ENCODE assay signal across 14 mouse cellular contexts in the genomic region with DNA sequence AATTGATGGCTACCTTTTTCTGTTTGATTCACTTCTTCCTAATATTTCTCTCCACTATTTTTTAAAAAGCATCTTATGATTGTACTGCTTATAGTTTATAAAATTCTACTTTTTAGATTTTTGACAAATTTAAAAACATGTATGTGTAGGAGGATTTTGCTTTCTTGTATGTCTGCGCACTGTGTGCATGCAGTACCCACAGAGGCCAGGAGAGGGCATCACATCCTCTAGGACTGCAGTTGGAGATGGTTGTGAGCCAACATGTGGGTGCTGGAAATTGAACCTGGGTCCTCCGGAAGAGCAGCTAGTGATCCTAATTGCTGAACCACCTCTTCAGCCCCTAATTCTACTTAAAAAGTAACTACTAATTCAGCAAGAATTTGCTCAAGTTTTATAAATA.
DNase-seq lines count a peak whose midpoint lies in the region; ATAC-seq and TF ChIP-seq lines count a peak whose summit lies in the region.
"Had no signal": no experiment of that assay in that cellular context is flagged by ENCODE, and none has a peak within 500 bp of the region (broad histone marks: within the 10 kb centered on the region; RNA-seq: fewer than 3 reads in every experiment).

No protein-coding gene starts in this region.

- no peak for ATAC-seq in liver, embryonic 14.5 days (ENCODE audit: insufficient read depth)
- ATAC-seq in liver, embryonic 11.5 days (replicated peaks; ENCODE audit: low FRiP score), result no peak

- H3K4me1 ChIP-seq in liver, embryonic 14.5 days (replicated peaks; ENCODE audit: control insufficient read depth in 2 of 2, insufficient read depth in 2 of 2, low read length in 1 of 2), result no peaks in the 10 kb centered on the region
- H3K4me1 ChIP-seq in liver, embryonic 11.5 days (replicated peaks; ENCODE audit: control insufficient read depth, insufficient read depth, low read length), result no peaks in the 10 kb centered on the region
- H3K4me1 ChIP-seq in MEL (ENCODE audit: control insufficient read depth in 1 of 2, insufficient read depth in 2 of 2, low read length in 2 of 2), result no peaks in the 10 kb centered on the region
- H3K4me1 ChIP-seq in small intestine, adult 2 months (ENCODE audit: control insufficient read depth, insufficient read depth, insufficient read length, low read length), result no peaks in the 10 kb centered on the region
- H3K4me1 ChIP-seq: forebrain, embryonic 10.5 days; midbrain, embryonic 12.5 days had no signal

- H3K9me3 ChIP-seq in liver, embryonic 14.5 days (ENCODE audit: control insufficient read depth, low read length), result no peaks in the 10 kb centered on the region
- peaks cover 3% of the 10 kb centered on the region; the same call in 1 of the 2 replicates for H3K9me3 ChIP-seq in liver, embryonic 11.5 days (ENCODE audit: control insufficient read depth, low read length)
- H3K9me3 ChIP-seq in MEL (replicated peaks; ENCODE audit: insufficient read depth, low read length), result no peaks in the 10 kb centered on the region
- H3K9me3 ChIP-seq: midbrain, embryonic 12.5 days had no signal

- TF ChIP-seq EP300 in liver, embryonic 14.5 days (IDR thresholded peaks at IDR 0.05; ENCODE audit: low read depth), result no peak
- no peak for TF ChIP-seq EP300 in MEL (IDR thresholded peaks at IDR 0.05; ENCODE audit: low read depth in 1 of 2, low read length in 2 of 2)

- DNase-seq in gastrocnemius, adult 2 months, result no peak
- DNase-seq in gastrocnemius, adult 8-10 months (ENCODE audit: low spot score in 2 of 2), result no peak
- DNase-seq in liver, embryonic 14.5 days (ENCODE audit: low read depth in 3 of 3, low spot score in 3 of 3), result no peak
- DNase-seq in liver, embryonic 11.5 days (ENCODE audit: low spot score), result no peak
- DNase-seq in MEL (ENCODE audit: low read depth, low spot score), result peak; percentile 45
- DNase-seq in cerebellum, adult 11 months, result no peak
- no peak for DNase-seq in adrenal gland, postnatal 4 days (ENCODE audit: low spot score in 2 of 2)
- DNase-seq: adrenal gland, postnatal 14 days; cerebellum, adult 9-10 months; lung, adult 18-20 months had no signal

- peak; percentile 35 for TF ChIP-seq RAD21 in MEL (IDR thresholded peaks at IDR 0.05; ENCODE audit: low read depth, low read length)

- H3K4me3 ChIP-seq in gastrocnemius, adult 2 months, result no peak overlapping the region
- no peak overlapping the region for H3K4me3 ChIP-seq in liver, embryonic 14.5 days (ENCODE audit: insufficient read depth in 1 of 2, low read depth in 2 of 2, low read length in 2 of 2)
- no peak overlapping the region for H3K4me3 ChIP-seq in liver, embryonic 11.5 days (ENCODE audit: low read depth, low read length)
- H3K4me3 ChIP-seq in MEL (ENCODE audit: control insufficient read depth in 1 of 2, insufficient read depth in 1 of 2, low read depth in 2 of 2, low read length in 2 of 2), result no peak overlapping the region
- no peak overlapping the region for H3K4me3 ChIP-seq in small intestine, adult 2 months (ENCODE audit: low read depth, low read length)
- H3K4me3 ChIP-seq: forebrain, embryonic 10.5 days; midbrain, embryonic 12.5 days had no signal

- intact Hi-C loops in gastrocnemius, adult 2 months (cut with DNase I), result no loop called here

- no peaks in the 10 kb centered on the region for H3K27me3 ChIP-seq in liver, embryonic 14.5 days (ENCODE audit: control insufficient read depth, insufficient read depth, low read length)
- H3K27me3 ChIP-seq in liver, embryonic 11.5 days (replicated peaks; ENCODE audit: control insufficient read depth, insufficient read depth, low read length), result no peaks in the 10 kb centered on the region
- H3K27me3 ChIP-seq in MEL (ENCODE audit: control insufficient read depth in 1 of 2, insufficient read depth in 2 of 2, low read length in 2 of 2), result no peaks in the 10 kb centered on the region
- no peaks in the 10 kb centered on the region for H3K27me3 ChIP-seq in small intestine, adult 2 months (ENCODE audit: control insufficient read depth, insufficient read depth, low read length)
- H3K27me3 ChIP-seq: midbrain, embryonic 12.5 days had no signal

- no peak overlapping the region for H3K4me2 ChIP-seq in liver, embryonic 14.5 days (ENCODE audit: low read depth)
- no peak overlapping the region for H3K4me2 ChIP-seq in liver, embryonic 11.5 days
- H3K4me2 ChIP-seq: midbrain, embryonic 12.5 days had no signal

- TF ChIP-seq POLR2A in MEL (IDR thresholded peaks at IDR 0.05; ENCODE audit: control insufficient read depth in 1 of 2, insufficient read depth in 1 of 2, low read depth in 1 of 2, low read length in 2 of 2, poor library complexity in 1 of 2), result no peak
- no peak for TF ChIP-seq POLR2A in small intestine, adult 2 months (IDR thresholded peaks at IDR 0.05; ENCODE audit: low read depth, low read length)

- no peaks in the 10 kb centered on the region for H3K79me2 ChIP-seq in MEL (ENCODE audit: control insufficient read depth, insufficient read depth, low read length, poor library complexity)

- peak; percentile 38 for TF ChIP-seq CTCF in gastrocnemius, adult 2 months (IDR thresholded peaks at IDR 0.05)
- TF ChIP-seq CTCF in liver, embryonic 14.5 days (IDR thresholded peaks at IDR 0.05; ENCODE audit: low read depth), result peak; percentile 65
- peak; percentile 47 to 63 (median 53) for TF ChIP-seq CTCF in MEL (IDR thresholded peaks at IDR 0.05 in 2 of 3, conservative IDR thresholded peaks at IDR 0.05 in 1 of 3; ENCODE audit: control insufficient read depth in 1 of 3, insufficient read depth in 1 of 3, low read depth in 2 of 3, low read length in 3 of 3, poor library complexity in 1 of 3, severe bottlenecking in 1 of 3)
- peak; percentile 26; the same call in 1 of the 2 replicates for TF ChIP-seq CTCF in small intestine, adult 2 months (IDR thresholded peaks at IDR 0.05; ENCODE audit: extremely low read depth, insufficient read length, insufficient replicate concordance, low read depth, low read length)

- no peaks in the 10 kb centered on the region for H3K36me3 ChIP-seq in liver, embryonic 14.5 days (replicated peaks; ENCODE audit: control insufficient read depth, insufficient read depth, low read depth)
- H3K36me3 ChIP-seq in liver, embryonic 11.5 days (ENCODE audit: control insufficient read depth, insufficient read depth, low read length), result peaks cover 2% of the 10 kb centered on the region; the same call in 1 of the 2 replicates
- H3K36me3 ChIP-seq in MEL (ENCODE audit: control insufficient read depth in 1 of 2, insufficient read depth in 2 of 2, low read length in 2 of 2), result no peaks in the 10 kb centered on the region
- no peaks in the 10 kb centered on the region for H3K36me3 ChIP-seq in small intestine, adult 2 months (ENCODE audit: control insufficient read depth, insufficient read depth, low read length)

- no peak overlapping the region for H3K27ac ChIP-seq in gastrocnemius, adult 2 months
- H3K27ac ChIP-seq in liver, embryonic 14.5 days, result no peak overlapping the region
- no peak overlapping the region for H3K27ac ChIP-seq in liver, embryonic 11.5 days (ENCODE audit: low read depth, low read length)
- no peak overlapping the region for H3K27ac ChIP-seq in MEL (ENCODE audit: control insufficient read depth, low read depth, low read length)
- H3K27ac ChIP-seq in small intestine, adult 2 months (ENCODE audit: insufficient read depth, low read depth, low read length), result no peak overlapping the region
- H3K27ac ChIP-seq: forebrain, embryonic 10.5 days; macrophage; midbrain, embryonic 12.5 days had no signal

- no peak overlapping the region for H3K9ac ChIP-seq in liver, embryonic 14.5 days (replicated peaks)
- no peak overlapping the region for H3K9ac ChIP-seq in liver, embryonic 11.5 days (ENCODE audit: low read depth, low read length)
- no peak overlapping the region for H3K9ac ChIP-seq in MEL (ENCODE audit: control insufficient read depth, low read depth, low read length, poor library complexity, severe bottlenecking)
- H3K9ac ChIP-seq: midbrain, embryonic 12.5 days had no signal

- WGBS in liver, embryonic 14.5 days (ENCODE audit: insufficient replicate concordance), result 86% methylated on average over 2 of the region's 2 CpGs
- WGBS in liver, embryonic 11.5 days, result 91% methylated on average over 2 of the region's 2 CpGs
- WGBS in small intestine, adult 2 months, result 99% methylated on average over 2 of the region's 2 CpGs

TF ChIP-seq in MEL, 35 proteins besides CTCF, POLR2A, EP300 and RAD21:
- TF ChIP-seq POLR2AphosphoS5 (IDR thresholded peaks at IDR 0.05; ENCODE audit: borderline replicate concordance, low read depth, low read length), result no peak
- TF ChIP-seq CHD1 (IDR thresholded peaks at IDR 0.05; ENCODE audit: low read depth, low read length), result no peak
- TF ChIP-seq GATA1 (IDR thresholded peaks at IDR 0.05; ENCODE audit: low read depth, low read length), result no peak
- no peak for TF ChIP-seq NRF1 (IDR thresholded peaks at IDR 0.05; ENCODE audit: insufficient read depth, low read depth, low read length, poor library complexity, severe bottlenecking)
- peak; percentile 44 for TF ChIP-seq SMC3 (IDR thresholded peaks at IDR 0.05; ENCODE audit: low read depth, low read length)
- TF ChIP-seq SIN3A (IDR thresholded peaks at IDR 0.05; ENCODE audit: low read length), result no peak
TF ChIP-seq in MEL: peak in this region for 1.
